Mouse (Mus musculus) heart, postnatal 0 days (tissue): ENCODE results near the gene Cdc42ep3. TPM values are rescaled to one million over a fixed set of nuclear protein-coding genes. Genes with fewer than 3 reads are reported as not detected.

Experiments used
- ATAC-seq: fragments of 200-750 bp; cut with Nextera tagmentation; 2 replicates; pipeline ENCODE4 v1.8.0; 2017; ENCODE audit warnings: low read depth, moderate number of reproducible peaks, moderate library complexity; ENCODE audit not compliant: insufficient read depth
- DNase-seq: peaks from one replicate; pipeline ENCODE4 v3.0.0-alpha.2; 2016; ENCODE audit warnings: low spot score
- H3K27ac ChIP-seq: fragments of 300-500 bp; sonication (generic); 2 replicates; pipeline ENCODE4 v1.5.1; 2014; ENCODE audit warnings: low read depth, mild to moderate bottlenecking
- H3K27me3 ChIP-seq: fragments of 300-500 bp; sonication (generic); 2 replicates; pipeline ENCODE4 v1.6.1; 2014; ENCODE audit warnings: low read length, mixed read lengths; ENCODE audit not compliant: control insufficient read depth, insufficient read depth
- H3K36me3 ChIP-seq: fragments of 300-500 bp; sonication (generic); replicated peaks from 2 replicates; pipeline ENCODE4 v1.6.1; 2014; ENCODE audit warnings: low read length, mixed read lengths; ENCODE audit not compliant: control insufficient read depth, insufficient read depth
- H3K4me1 ChIP-seq: fragments of 300-500 bp; sonication (generic); 2 replicates; pipeline ENCODE4 v1.6.1; 2014; ENCODE audit warnings: antibody characterized with exemption; ENCODE audit not compliant: control insufficient read depth, insufficient read depth
- H3K4me2 ChIP-seq: fragments of 300-500 bp; sonication (generic); 2 replicates; pipeline ENCODE4 v1.6.1; 2014; ENCODE audit warnings: low read depth, mild to moderate bottlenecking, low read length, moderate library complexity
- H3K4me3 ChIP-seq: fragments of 300-500 bp; sonication (generic); 2 replicates; pipeline ENCODE4 v1.5.1; 2014; ENCODE audit warnings: low read depth, low read length
- H3K9ac ChIP-seq: fragments of 300-500 bp; sonication (generic); replicated peaks from 2 replicates; pipeline ENCODE4 v1.6.1; 2014; ENCODE audit warnings: low read depth, low read length, mixed read lengths
- H3K9me3 ChIP-seq: fragments of 300-500 bp; sonication (generic); replicated peaks from 2 replicates; pipeline ENCODE4 v1.6.1; 2016; ENCODE audit warnings: low read length; ENCODE audit not compliant: control insufficient read depth
- CTCF ChIP-seq: IDR thresholded peaks from 2 replicates; pipeline ENCODE4 v1.5.1; 2016; ENCODE audit warnings: antibody characterized with exemption, control low read depth, low read depth
- EP300 ChIP-seq: IDR thresholded peaks from 2 replicates; pipeline ENCODE4 v1.6.1; 2016; ENCODE audit warnings: antibody characterized with exemption, low read depth
- WGBS: fragments of 180-500 bp; shearing (Covaris S2); extraction: QIAGEN DNeasy Blood & Tissue Kit; methylation state at CpG from one replicate; pipeline ENCODE4 v1.1.7; 2014; 5-methylcytosine and 5-hydroxymethylcytosine counted together
- polyA plus RNA-seq: library from polyadenylated mRNA; unstranded; fragments of >200 nt; fragmentation: Nextera tagmentation; extraction: Ambion mirVana; gene quantifications from 2 replicates; pipeline ENCODE4 v1.2.1, GENCODE M21; 2015
- total RNA-seq: library from RNA; depleted of rRNA; stranded (reverse); fragments of >200 nt; gene quantifications from 2 replicates; pipeline ENCODE4 v1.2.3, GENCODE M21; 2014; ENCODE audit warnings: low replicate concordance; rRNA removed

Cdc42ep3 gene
- 32.9 and 37.5 TPM in 2 replicates for total RNA-seq
- polyA plus RNA-seq = 74.4 and 87.0 TPM in 2 replicates

GRCm38 (mm10) chr17:79354444-79355270 is at the start of gene Cdc42ep3:
Cdc42ep3 (minus strand) TSS chr17:79355091.
- ATAC-seq = peak; percentile 85
- TF ChIP-seq EP300 (0 out of 2 replicates have a peak, but pooled peaks have one; percentile 19), CTCF (peak; percentile 13; the same call in 1 of the 2 replicates)
- under 1% methylated on average over 61 of the region's 74 CpGs for WGBS

GRCm38 (mm10) chr17:79400356-79400755 is 45.5 kb upstream of the Cdc42ep3 start:
- no peak overlapping the region for H3K9ac ChIP-seq
- no peak overlapping the region for H3K4me2 ChIP-seq
- DNase-seq (peak; percentile 33), ATAC-seq (no peak)
- TF ChIP-seq EP300 = no peak
- TF ChIP-seq CTCF = no peak
- H3K4me1 ChIP-seq = peaks cover 8% of the 10 kb centered on the region; the same call in 1 of the 2 replicates
- H3K27ac ChIP-seq = no peak overlapping the region
- 41% methylated on average over 2 of the region's 2 CpGs for WGBS
- no peaks in the 10 kb centered on the region for H3K36me3 ChIP-seq
- H3K9me3 ChIP-seq = no peaks in the 10 kb centered on the region
- no peaks in the 10 kb centered on the region for H3K27me3 ChIP-seq
- no peak overlapping the region for H3K4me3 ChIP-seq

More at GRCm38 (mm10) chr17:79354444-79355270, at the start of gene Cdc42ep3:
- DNase-seq = peak; percentile 56
- H3K4me2 ChIP-seq = peak within 1 kb of the TSS; percentile 100
- peaks cover 36% of the 10 kb centered on the region for H3K4me1 ChIP-seq
- H3K27me3 ChIP-seq = no peaks in the 10 kb centered on the region
- H3K27ac ChIP-seq = peak within 1 kb of the TSS; percentile 97
- H3K36me3 ChIP-seq = no peaks in the 10 kb centered on the region; the same call in 1 of the 2 replicates
- H3K9ac ChIP-seq = peak within 1 kb of the TSS; percentile 82
- H3K4me3 ChIP-seq = peak within 1 kb of the TSS; percentile 74
- H3K9me3 ChIP-seq = no peaks in the 10 kb centered on the region

GRCm38 (mm10) chr17:79398416-79398815 is 43.5 kb upstream of the Cdc42ep3 start:
- WGBS = 84% methylated on average over 3 of the region's 3 CpGs
- Histone ChIP-seq H3K27ac (no peak overlapping the region), H3K4me3 (no peak overlapping the region), H3K27me3 (no peaks in the 10 kb centered on the region), H3K9ac (no peak overlapping the region), H3K9me3 (no peaks in the 10 kb centered on the region), H3K4me1 (peaks cover 8% of the 10 kb centered on the region; the same call in 1 of the 2 replicates), H3K36me3 (no peaks in the 10 kb centered on the region), H3K4me2 (no peak overlapping the region)
- TF ChIP-seq EP300 (no peak), CTCF (no peak)
- ATAC-seq (no peak), DNase-seq (no peak)

- DNase-seq = no peak
- H3K9ac ChIP-seq = no peak overlapping the region
- H3K4me3 ChIP-seq = no peak overlapping the region
- 78% methylated on average over 5 of the region's 5 CpGs for WGBS
- no peaks in the 10 kb centered on the region for H3K27me3 ChIP-seq
- ATAC-seq = no peak
- TF ChIP-seq CTCF = no peak
- TF ChIP-seq EP300 = no peak
- no peak overlapping the region for H3K4me2 ChIP-seq
- H3K9me3 ChIP-seq = no peaks in the 10 kb centered on the region
- H3K36me3 ChIP-seq = no peaks in the 10 kb centered on the region
- H3K4me1 ChIP-seq = 0 out of 2 replicates have a peak, but pooled peaks cover 2% of the 10 kb centered on the region
- no peak overlapping the region for H3K27ac ChIP-seq
Observed at GRCm38 (mm10) chr17:79394799-79395198, 39.9 kb upstream of the Cdc42ep3 start.

GRCm38 (mm10) chr17:79393886-79394285 is 39.0 kb upstream of the Cdc42ep3 start:
- no peaks in the 10 kb centered on the region for H3K9me3 ChIP-seq
- DNase-seq (no peak), ATAC-seq (no peak)
- H3K27me3 ChIP-seq = no peaks in the 10 kb centered on the region
- no peak overlapping the region for H3K4me3 ChIP-seq
- H3K27ac ChIP-seq = no peak overlapping the region
- no peak overlapping the region for H3K9ac ChIP-seq
- no peak for TF ChIP-seq EP300
- TF ChIP-seq CTCF = no peak
- no peaks in the 10 kb centered on the region for H3K4me1 ChIP-seq
- H3K36me3 ChIP-seq = no peaks in the 10 kb centered on the region
- 79% methylated on average over 7 of the region's 7 CpGs for WGBS
- no peak overlapping the region for H3K4me2 ChIP-seq
